Mouse (Mus musculus) megakaryocyte, embryonic 14.5 days (primary cell): ENCODE data around the gene Adipoq.

Experiments used
- FLI1 ChIP-seq: IDR thresholded peaks from 2 replicates; pipeline ENCODE4 v1.6.1; 2012; ENCODE audit warnings: low read length, inconsistent platforms, mixed read lengths
- GATA1 ChIP-seq: IDR thresholded peaks from 3 replicates; pipeline ENCODE4 v1.6.1; 2012; ENCODE audit warnings: mixed read lengths, low read length, inconsistent platforms, borderline replicate concordance

DNA sequence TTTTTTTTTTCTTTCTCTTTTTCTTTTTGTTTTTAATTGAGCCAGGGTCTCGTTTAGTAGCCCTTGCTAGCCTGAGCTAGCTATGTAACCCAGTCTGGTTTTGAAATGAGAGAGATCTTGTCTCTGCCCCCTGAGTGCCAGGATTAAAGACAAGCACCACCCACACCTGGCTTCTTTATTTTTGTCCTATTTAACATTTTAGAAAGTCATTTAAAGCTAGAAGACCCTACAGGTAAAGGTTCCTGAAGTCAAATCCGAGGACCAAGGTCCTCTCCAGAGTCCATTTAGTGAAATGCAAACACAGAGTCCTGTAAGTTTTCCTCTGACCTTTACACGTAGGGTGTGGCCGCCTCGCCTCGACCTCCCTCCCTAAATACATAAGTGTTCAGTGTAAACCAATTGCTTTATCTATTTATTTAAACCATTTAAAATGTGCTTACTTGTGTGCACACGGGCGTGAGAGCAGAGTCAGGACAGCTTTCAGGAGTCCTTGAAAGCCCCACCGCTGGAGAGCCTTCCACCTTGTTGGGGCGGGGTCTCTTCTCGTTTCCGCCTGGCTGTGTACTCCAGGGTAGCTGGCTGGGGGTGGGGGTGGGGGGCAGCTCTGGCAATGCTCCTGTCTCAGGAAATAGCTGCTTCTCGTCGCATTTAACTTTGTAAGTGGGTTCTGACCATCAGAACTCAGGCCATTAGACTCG is 43.8 kb upstream of the Adipoq start:
- TF ChIP-seq GATA1: no peak
- no peak for TF ChIP-seq FLI1
